Mouse (Mus musculus) CH12.LX (cell line): ENCODE measurements around the gene Gipr.

ENCODE experiments used
- CHD2 ChIP-seq: IDR thresholded peaks from 2 replicates; pipeline ENCODE4 v1.6.1; 2011; ENCODE audit warnings: low read length, improper control_type of control experiment
- CTCF ChIP-seq, 2 experiments: IDR thresholded peaks in 1 of 2; conservative IDR thresholded peaks in 1 of 2; 2 replicates each; pipeline ENCODE4 v1.5.1; 2011 to 2012; ENCODE audit warnings: low read depth in 2 of 2, low read length in 2 of 2, improper control_type of control experiment in 1 of 2, inconsistent platforms in 1 of 2, mild to moderate bottlenecking in 1 of 2, moderate library complexity in 1 of 2
- E2F4 ChIP-seq: IDR thresholded peaks from 2 replicates; pipeline ENCODE4 v1.6.1; 2011; ENCODE audit warnings: low read depth, low read length, improper control_type of control experiment; ENCODE audit not compliant: insufficient replicate concordance
- EP300 ChIP-seq: IDR thresholded peaks from 2 replicates; pipeline ENCODE4 v1.6.1; 2011; ENCODE audit warnings: low read length, improper control_type of control experiment
- NRF1 ChIP-seq: IDR thresholded peaks from 2 replicates; pipeline ENCODE4 v1.6.1; 2014; ENCODE audit warnings: low read depth, mild to moderate bottlenecking, inconsistent platforms, low read length, improper control_type of control experiment, moderate library complexity
- POLR2A ChIP-seq: IDR thresholded peaks from 2 replicates; pipeline ENCODE4 v1.6.1; 2011; ENCODE audit warnings: low read depth, mild to moderate bottlenecking, improper control_type of control experiment, low read length
- POLR2AphosphoS2 ChIP-seq: IDR thresholded peaks from 2 replicates; pipeline ENCODE4 v1.6.1; 2011; ENCODE audit warnings: low read depth, low read length, improper control_type of control experiment
- USF1 ChIP-seq: IDR thresholded peaks from 2 replicates; pipeline ENCODE4 v1.6.1; 2014; ENCODE audit warnings: low read depth, mild to moderate bottlenecking, inconsistent platforms, low read length, improper control_type of control experiment
- ZNF384 ChIP-seq: IDR thresholded peaks from 2 replicates; pipeline ENCODE4 v1.6.1; 2012; ENCODE audit warnings: low read depth, low read length, improper control_type of control experiment, inconsistent platforms

GRCm38 (mm10) chr7:19213385-19213784 is 47.5 kb upstream of the Gipr start:
- TF ChIP-seq CTCF (conservative IDR thresholded peaks at IDR 0.05 in 1 of 2, IDR thresholded peaks at IDR 0.05 in 1 of 2; ENCODE audit: low read depth in 2 of 2, low read length in 2 of 2) = no peak
- TF ChIP-seq NRF1 = no peak
- TF ChIP-seq POLR2A = no peak
- no peak for TF ChIP-seq ZNF384
- TF ChIP-seq E2F4 = no peak
- TF ChIP-seq EP300 = no peak
- TF ChIP-seq POLR2AphosphoS2 = no peak
- no peak for TF ChIP-seq CHD2
- TF ChIP-seq USF1 = no peak
